Mouse (Mus musculus) right cerebral cortex, postnatal 10 days (tissue): ENCODE measurements around the gene Ccser1.
"Not testable (repeated sequence)": the region's sequence is repeated elsewhere in the genome, so short reads cannot be mapped to it uniquely, and the experiment has no call there.

Source experiments
- DNase-seq, 2 experiments: peaks; one replicate each; pipeline ENCODE4 v3.0.0; 2021; ENCODE audit warnings: low spot score in 2 of 2

Gene Ccser1

GRCm38 (mm10) chr6:61223563-61223962 lies 43.4 kb downstream of the Ccser1 start:
- no peak for DNase-seq

- DNase-seq, result no peak
Measured at GRCm38 (mm10) chr6:61225302-61225701, 45.2 kb downstream of the Ccser1 start.

- DNase-seq, result no peak
Measured at GRCm38 (mm10) chr6:61230058-61230718, 50.1 kb downstream of the Ccser1 start.

GRCm38 (mm10) chr6:61233060-61233459 lies 52.9 kb downstream of the Ccser1 start:
- no peak for DNase-seq

GRCm38 (mm10) chr6:61233548-61234187 lies 53.5 kb downstream of the Ccser1 start:
- DNase-seq, result no peak

GRCm38 (mm10) chr6:61240618-61241017 lies 60.5 kb downstream of the Ccser1 start:
- DNase-seq, result peak; percentile 34 to 35

- DNase-seq, result no peak
Measured at GRCm38 (mm10) chr6:61242556-61242955, 62.4 kb downstream of the Ccser1 start.

GRCm38 (mm10) chr6:61246523-61246922 lies 66.4 kb downstream of the Ccser1 start:
- no peak for DNase-seq

- no peak for DNase-seq
Measured at GRCm38 (mm10) chr6:61247842-61248472, 67.8 kb downstream of the Ccser1 start.

GRCm38 (mm10) chr6:61248700-61249099 lies 68.6 kb downstream of the Ccser1 start:
- DNase-seq, result no peak

- no peak for DNase-seq
Measured at GRCm38 (mm10) chr6:61251232-61251631, 71.1 kb downstream of the Ccser1 start.

- no peak for DNase-seq
Measured at GRCm38 (mm10) chr6:61252912-61253311, 72.8 kb downstream of the Ccser1 start.

GRCm38 (mm10) chr6:61255874-61256273 lies 75.8 kb downstream of the Ccser1 start:
- DNase-seq, result not testable (repeated sequence)

GRCm38 (mm10) chr6:61258847-61259634 lies 78.9 kb downstream of the Ccser1 start:
- no peak for DNase-seq

GRCm38 (mm10) chr6:61261381-61261780 lies 81.3 kb downstream of the Ccser1 start:
- DNase-seq, result no peak

- DNase-seq, result no peak
Measured at GRCm38 (mm10) chr6:61262448-61262847, 82.3 kb downstream of the Ccser1 start.

GRCm38 (mm10) chr6:61263291-61263690 lies 83.2 kb downstream of the Ccser1 start:
- DNase-seq, result no peak

- no peak for DNase-seq
Measured at GRCm38 (mm10) chr6:61271033-61271432, 90.9 kb downstream of the Ccser1 start.

GRCm38 (mm10) chr6:61273430-61273829 lies 93.3 kb downstream of the Ccser1 start:
- no peak for DNase-seq

GRCm38 (mm10) chr6:61279506-61279905 lies 99.4 kb downstream of the Ccser1 start:
- DNase-seq, result no peak

GRCm38 (mm10) chr6:61292927-61293326 lies 112.8 kb downstream of the Ccser1 start:
- DNase-seq, result no peak

- no peak for DNase-seq
Measured at GRCm38 (mm10) chr6:61295535-61295934, 115.4 kb downstream of the Ccser1 start.
